Mouse (Mus musculus): ENCODE results near the gene Atxn1. TPM values are rescaled to one million over a fixed set of nuclear protein-coding genes. Genes with fewer than 3 reads are reported as not detected.
A peak's percentile ranks its signal among the peaks of the same experiment; 100 is the strongest.

Gene Atxn1
- total and polyA plus RNA-seq, 3 experiments, result 7.5 to 30.1 (median 27.3) TPM

- TF ChIP-seq CTCF (IDR thresholded peaks at IDR 0.05) (no peak), POLR2A (IDR thresholded peaks at IDR 0.05; ENCODE audit: insufficient read depth, low read depth, low read length) (no peak), EP300 (IDR thresholded peaks at IDR 0.05; ENCODE audit: insufficient read depth, low read depth, low read length) (no peak)
- H3K27me3 ChIP-seq (ENCODE audit: control insufficient read depth, insufficient read depth, low read length), result no peaks in the 10 kb centered on the region
- H3K4me1 ChIP-seq (ENCODE audit: control insufficient read depth, insufficient read depth, low read length), result no peaks in the 10 kb centered on the region
- no peak overlapping the region for H3K27ac ChIP-seq
- no peak overlapping the region for H3K9ac ChIP-seq (ENCODE audit: low read depth, low read length)
- no peak overlapping the region for H3K4me3 ChIP-seq
- intact Hi-C loops (cut with DNase I), result no loop called here
- DNase-seq, result no peak
- H3K79me2 ChIP-seq (replicated peaks; ENCODE audit: control insufficient read depth, insufficient read depth, low read length), result no peaks in the 10 kb centered on the region
- WGBS, result 57% methylated on average over 7 of the region's 7 CpGs
- H3K36me3 ChIP-seq (ENCODE audit: control insufficient read depth, insufficient read depth, low read length), result peaks cover 2% of the 10 kb centered on the region; the same call in 1 of the 2 replicates
Observed at GRCm38 (mm10) chr13:45553674-45554073, 411.1 kb downstream of the Atxn1 start.

GRCm38 (mm10) chr13:45547549-45547948 lies 417.3 kb downstream of the Atxn1 start:
- no peaks in the 10 kb centered on the region for H3K4me1 ChIP-seq (ENCODE audit: control insufficient read depth, insufficient read depth, low read length)
- no peaks in the 10 kb centered on the region for H3K27me3 ChIP-seq (ENCODE audit: control insufficient read depth, insufficient read depth, low read length)
- H3K79me2 ChIP-seq (replicated peaks; ENCODE audit: control insufficient read depth, insufficient read depth, low read length), result no peaks in the 10 kb centered on the region
- intact Hi-C loops (cut with DNase I), result no loop called here
- TF ChIP-seq CTCF (IDR thresholded peaks at IDR 0.05) (no peak), POLR2A (IDR thresholded peaks at IDR 0.05; ENCODE audit: insufficient read depth, low read depth, low read length) (no peak), EP300 (IDR thresholded peaks at IDR 0.05; ENCODE audit: insufficient read depth, low read depth, low read length) (no peak)
- 63% methylated on average over 5 of the region's 5 CpGs for WGBS
- H3K36me3 ChIP-seq (ENCODE audit: control insufficient read depth, insufficient read depth, low read length), result peaks cover 5% of the 10 kb centered on the region; the same call in 1 of the 2 replicates
- H3K4me3 ChIP-seq, result no peak overlapping the region
- no peak overlapping the region for H3K27ac ChIP-seq
- no peak for DNase-seq
- H3K9ac ChIP-seq (ENCODE audit: low read depth, low read length), result no peak overlapping the region

GRCm38 (mm10) chr13:45546946-45547345 lies 417.9 kb downstream of the Atxn1 start:
- Histone ChIP-seq H3K36me3 (ENCODE audit: control insufficient read depth, insufficient read depth, low read length) (peaks cover 5% of the 10 kb centered on the region; the same call in 1 of the 2 replicates), H3K4me3 (no peak overlapping the region), H3K27ac (no peak overlapping the region), H3K4me1 (ENCODE audit: control insufficient read depth, insufficient read depth, low read length) (no peaks in the 10 kb centered on the region), H3K27me3 (ENCODE audit: control insufficient read depth, insufficient read depth, low read length) (no peaks in the 10 kb centered on the region), H3K79me2 (replicated peaks; ENCODE audit: control insufficient read depth, insufficient read depth, low read length) (no peaks in the 10 kb centered on the region), H3K9ac (ENCODE audit: low read depth, low read length) (no peak overlapping the region)
- TF ChIP-seq CTCF (IDR thresholded peaks at IDR 0.05) (no peak), EP300 (IDR thresholded peaks at IDR 0.05; ENCODE audit: insufficient read depth, low read depth, low read length) (no peak), POLR2A (IDR thresholded peaks at IDR 0.05; ENCODE audit: insufficient read depth, low read depth, low read length) (no peak)
- 71% methylated on average over 4 of the region's 4 CpGs for WGBS
- no peak for DNase-seq
- intact Hi-C loops (cut with DNase I), result no loop called here

- no peak for TF ChIP-seq CTCF (IDR thresholded peaks at IDR 0.05)
- TF ChIP-seq POLR2A (IDR thresholded peaks at IDR 0.05; ENCODE audit: insufficient read depth, low read depth, low read length), result no peak
- no peak for TF ChIP-seq EP300 (IDR thresholded peaks at IDR 0.05; ENCODE audit: insufficient read depth, low read depth, low read length)
- intact Hi-C loops (cut with DNase I), result no loop called here
- H3K27me3 ChIP-seq (ENCODE audit: control insufficient read depth, insufficient read depth, low read length), result no peaks in the 10 kb centered on the region
- no peaks in the 10 kb centered on the region for H3K79me2 ChIP-seq (replicated peaks; ENCODE audit: control insufficient read depth, insufficient read depth, low read length)
- no peaks in the 10 kb centered on the region for H3K4me1 ChIP-seq (ENCODE audit: control insufficient read depth, insufficient read depth, low read length)
- no peak overlapping the region for H3K27ac ChIP-seq
- H3K9ac ChIP-seq (ENCODE audit: low read depth, low read length), result no peak overlapping the region
- no peak for DNase-seq
- 58% methylated on average over 13 of the region's 13 CpGs for WGBS
- H3K36me3 ChIP-seq (ENCODE audit: control insufficient read depth, insufficient read depth, low read length), result peaks cover 5% of the 10 kb centered on the region; the same call in 1 of the 2 replicates
- no peak overlapping the region for H3K4me3 ChIP-seq
Observed at GRCm38 (mm10) chr13:45545974-45546373, 418.8 kb downstream of the Atxn1 start.

- H3K36me3 ChIP-seq (ENCODE audit: control insufficient read depth, insufficient read depth, low read length), result peaks cover 6% of the 10 kb centered on the region; the same call in 1 of the 2 replicates
- intact Hi-C loops (cut with DNase I), result loop anchor here (1.0 to 2.0 kb wide), 2 partner anchors 32 to 623 kb away; no protein-coding TSS in a partner anchor
- peaks cover 11% of the 10 kb centered on the region for H3K4me1 ChIP-seq (ENCODE audit: control insufficient read depth, insufficient read depth, low read length)
- peak overlapping the region; percentile 41 for H3K4me3 ChIP-seq
- no peaks in the 10 kb centered on the region for H3K27me3 ChIP-seq (ENCODE audit: control insufficient read depth, insufficient read depth, low read length)
- TF ChIP-seq EP300 (IDR thresholded peaks at IDR 0.05; ENCODE audit: insufficient read depth, low read depth, low read length) (0 out of 2 replicates have a peak, but pooled peaks have one; percentile 28), POLR2A (IDR thresholded peaks at IDR 0.05; ENCODE audit: insufficient read depth, low read depth, low read length) (no peak), CTCF (IDR thresholded peaks at IDR 0.05) (peak; percentile 72)
- no peaks in the 10 kb centered on the region for H3K79me2 ChIP-seq (replicated peaks; ENCODE audit: control insufficient read depth, insufficient read depth, low read length)
- H3K27ac ChIP-seq, result peak overlapping the region; percentile 64
- peak; percentile 68 to 75 for DNase-seq
- H3K9ac ChIP-seq (ENCODE audit: low read depth, low read length), result peak overlapping the region; percentile 32
- WGBS, result 11% methylated on average over 10 of the region's 10 CpGs
Observed at GRCm38 (mm10) chr13:45539205-45539568, 425.6 kb downstream of the Atxn1 start.

- 22% methylated on average over 10 of the region's 10 CpGs for WGBS
- DNase-seq, result peak; percentile 60 to 61
- Histone ChIP-seq H3K79me2 (replicated peaks; ENCODE audit: control insufficient read depth, insufficient read depth, low read length) (no peaks in the 10 kb centered on the region), H3K27ac (peak overlapping the region; percentile 64), H3K27me3 (ENCODE audit: control insufficient read depth, insufficient read depth, low read length) (no peaks in the 10 kb centered on the region), H3K9ac (ENCODE audit: low read depth, low read length) (peak overlapping the region; percentile 59), H3K4me1 (ENCODE audit: control insufficient read depth, insufficient read depth, low read length) (peaks cover 11% of the 10 kb centered on the region), H3K4me3 (peak overlapping the region; percentile 41), H3K36me3 (ENCODE audit: control insufficient read depth, insufficient read depth, low read length) (peaks cover 6% of the 10 kb centered on the region; the same call in 1 of the 2 replicates)
- TF ChIP-seq CTCF (IDR thresholded peaks at IDR 0.05) (no peak), POLR2A (IDR thresholded peaks at IDR 0.05; ENCODE audit: insufficient read depth, low read depth, low read length) (peak; percentile 45; the same call in 1 of the 2 replicates), EP300 (IDR thresholded peaks at IDR 0.05; ENCODE audit: insufficient read depth, low read depth, low read length) (peak; percentile 20; the same call in 1 of the 2 replicates)
- intact Hi-C loops (cut with DNase I), result loop anchor here (1.0 to 2.0 kb wide), 2 partner anchors 32 to 624 kb away; no protein-coding TSS in a partner anchor
Observed at GRCm38 (mm10) chr13:45538532-45539204, 426.1 kb downstream of the Atxn1 start.

All from heart, adult 2 months (tissue).